Mouse (Mus musculus): ENCODE data around the gene Nos2.

DNA sequence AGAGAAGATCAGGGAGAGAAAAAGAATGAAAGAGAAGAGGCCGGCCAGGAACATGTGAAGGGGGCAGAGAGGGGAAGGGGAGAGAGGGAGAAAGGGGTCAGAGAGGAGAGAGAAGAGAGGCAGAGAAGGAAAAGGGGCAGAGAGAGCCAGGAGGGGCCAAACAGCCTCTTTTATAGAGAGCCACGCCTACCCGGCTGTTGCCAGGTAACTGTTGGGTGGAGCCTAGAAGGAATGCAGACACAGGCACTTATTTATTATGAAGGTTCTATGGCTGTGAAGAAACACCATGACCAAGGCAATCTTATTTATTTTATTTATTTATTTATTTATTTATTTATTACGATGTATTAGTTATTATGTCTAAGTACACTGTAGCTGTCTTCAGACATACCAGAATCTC, 49.7 kb upstream of the Nos2 start:
- TF ChIP-seq GATA1 (IDR thresholded peaks at IDR 0.05; ENCODE audit: low read length) (no peak), TAL1 (IDR thresholded peaks at IDR 0.05; ENCODE audit: low read length) (no peak)
